8 mouse cellular contexts compared by ENCODE assay signal in genomic region chr5:139345364-139345714, GRCm38 (mm10). TPM values are rescaled to one million over a fixed set of nuclear protein-coding genes. Genes with fewer than 3 reads are reported as not detected.
DNase-seq lines count a peak whose midpoint lies in the region; ATAC-seq and TF ChIP-seq lines count a peak whose summit lies in the region.

No protein-coding gene starts in this region.

- WGBS in kidney, embryonic 15.5 days, result 9% methylated on average over 5 of the region's 5 CpGs
- WGBS in embryonic facial prominence, embryonic 11.5 days, result 11% methylated on average over 5 of the region's 5 CpGs
- 10% methylated on average over 5 of the region's 5 CpGs for WGBS in intestine, embryonic 14.5 days

- ATAC-seq in kidney, embryonic 15.5 days (replicated peaks; ENCODE audit: low FRiP score), result peak; percentile 14; the same call in 1 of the 2 replicates
- peak; percentile 14; the same call in 1 of the 2 replicates for ATAC-seq in embryonic facial prominence, embryonic 11.5 days (replicated peaks; ENCODE audit: insufficient number of reproducible peaks, low FRiP score, low TSS enrichment, low read depth)
- ATAC-seq in intestine, embryonic 14.5 days (replicated peaks; ENCODE audit: low FRiP score, low TSS enrichment, low read depth), result 0 out of 2 replicates have a peak, but pooled peaks have one; percentile 4

- peaks cover 24% of the 10 kb centered on the region for H3K36me3 ChIP-seq in kidney, embryonic 15.5 days
- H3K36me3 ChIP-seq in embryonic facial prominence, embryonic 11.5 days (replicated peaks; ENCODE audit: control insufficient read depth, insufficient read depth, low read depth, low read length), result peaks cover 4% of the 10 kb centered on the region
- peaks cover 24% of the 10 kb centered on the region for H3K36me3 ChIP-seq in intestine, embryonic 14.5 days (ENCODE audit: control insufficient read depth, insufficient read depth, low read length)
- H3K36me3 ChIP-seq in myocyte (ENCODE audit: control insufficient read depth, insufficient read depth), result peaks cover 7% of the 10 kb centered on the region

- peaks cover 29% of the 10 kb centered on the region for H3K4me1 ChIP-seq in kidney, embryonic 15.5 days
- H3K4me1 ChIP-seq in embryonic facial prominence, embryonic 11.5 days (ENCODE audit: control insufficient read depth, insufficient read depth, low read length), result no peaks in the 10 kb centered on the region
- peaks cover 9% of the 10 kb centered on the region for H3K4me1 ChIP-seq in intestine, embryonic 14.5 days (replicated peaks; ENCODE audit: control insufficient read depth, insufficient read depth, low read length)

- peak overlapping the region; percentile 70 for H3ac ChIP-seq in myocyte (ENCODE audit: control insufficient read depth, insufficient read length)

- H3K4me2 ChIP-seq in kidney, embryonic 15.5 days, result peak overlapping the region; percentile 96
- peak overlapping the region; percentile 34 for H3K4me2 ChIP-seq in embryonic facial prominence, embryonic 11.5 days (ENCODE audit: low read depth, low read length)
- peak overlapping the region; percentile 98 for H3K4me2 ChIP-seq in intestine, embryonic 14.5 days (ENCODE audit: low read length)
- H3K4me2 ChIP-seq in myocyte (ENCODE audit: low read depth), result peak overlapping the region; percentile 87

- H3K79me2 ChIP-seq in myocyte (ENCODE audit: control insufficient read depth, insufficient read depth), result peaks cover 19% of the 10 kb centered on the region

- H3K9me3 ChIP-seq in kidney, embryonic 15.5 days (replicated peaks), result no peaks in the 10 kb centered on the region
- no peaks in the 10 kb centered on the region for H3K9me3 ChIP-seq in embryonic facial prominence, embryonic 11.5 days (replicated peaks; ENCODE audit: control insufficient read depth, low read length)
- H3K9me3 ChIP-seq in intestine, embryonic 14.5 days (ENCODE audit: control insufficient read depth, low read length), result no peaks in the 10 kb centered on the region

- peak overlapping the region; percentile 95; the same call in 1 of the 2 replicates for H3K9ac ChIP-seq in kidney, embryonic 15.5 days
- H3K9ac ChIP-seq in embryonic facial prominence, embryonic 11.5 days (replicated peaks; ENCODE audit: low read length), result no peak overlapping the region; the same call in 1 of the 2 replicates
- peak overlapping the region; percentile 39 for H3K9ac ChIP-seq in intestine, embryonic 14.5 days (ENCODE audit: low read length)

- H3K27me3 ChIP-seq in kidney, embryonic 15.5 days, result no peaks in the 10 kb centered on the region
- H3K27me3 ChIP-seq in embryonic facial prominence, embryonic 11.5 days (ENCODE audit: control insufficient read depth, insufficient read depth, low read length), result no peaks in the 10 kb centered on the region
- no peaks in the 10 kb centered on the region for H3K27me3 ChIP-seq in intestine, embryonic 14.5 days (replicated peaks; ENCODE audit: control insufficient read depth, insufficient read depth, low read length)
- H3K27me3 ChIP-seq in myocyte (ENCODE audit: control insufficient read depth, insufficient read depth, insufficient read length), result peaks cover 4% of the 10 kb centered on the region

- no peak for TF ChIP-seq POLR2A in myocyte (IDR thresholded peaks at IDR 0.05; ENCODE audit: insufficient read length, low read depth)

- H3K27ac ChIP-seq in kidney, embryonic 15.5 days, result peak overlapping the region; percentile 88; the same call in 1 of the 2 replicates
- H3K27ac ChIP-seq in embryonic facial prominence, embryonic 11.5 days (replicated peaks; ENCODE audit: low read depth, low read length), result no peak overlapping the region
- H3K27ac ChIP-seq in intestine, embryonic 14.5 days (ENCODE audit: low read depth), result peak overlapping the region; percentile 74

- DNase-seq in kidney, postnatal 14 days, result no peak
- DNase-seq in embryonic facial prominence, embryonic 11.5 days (ENCODE audit: low spot score), result no peak
- DNase-seq in intestine, embryonic 14.5 days (ENCODE audit: low spot score), result no peak
- no peak for DNase-seq in layer of hippocampus, postnatal 25 days (ENCODE audit: extremely low spot score in 1 of 2, low spot score in 1 of 2)
- no peak for DNase-seq in cerebellum, adult 11-12 months
- no peak for DNase-seq in embryo, embryonic 11 days

- H3K4me3 ChIP-seq in kidney, embryonic 15.5 days (replicated peaks), result peak overlapping the region; percentile 83
- H3K4me3 ChIP-seq in embryonic facial prominence, embryonic 11.5 days (ENCODE audit: low read depth, low read length), result peak overlapping the region; percentile 86
- peak overlapping the region; percentile 96 for H3K4me3 ChIP-seq in intestine, embryonic 14.5 days (ENCODE audit: low read depth, low read length)
- peak overlapping the region; percentile 83 for H3K4me3 ChIP-seq in myocyte

TF ChIP-seq in myocyte, 11 proteins besides CTCF, POLR2A, EP300 and RAD21:
- no peak for TF ChIP-seq MAX (IDR thresholded peaks at IDR 0.05; ENCODE audit: low read depth)
- no peak for TF ChIP-seq POLR2AphosphoS2 (IDR thresholded peaks at IDR 0.05; ENCODE audit: insufficient read length, low read depth)
- TF ChIP-seq USF1 (IDR thresholded peaks at IDR 0.05; ENCODE audit: low read depth), result no peak
- TF ChIP-seq TCF12 (IDR thresholded peaks at IDR 0.05; ENCODE audit: insufficient read depth, poor library complexity, severe bottlenecking), result no peak
- TF ChIP-seq SRF (IDR thresholded peaks at IDR 0.05; ENCODE audit: control insufficient read depth, insufficient read length, low read depth), result no peak
- TF ChIP-seq CEBPB (IDR thresholded peaks at IDR 0.05; ENCODE audit: insufficient read depth, poor library complexity, severe bottlenecking), result no peak
- no peak for TF ChIP-seq MYOG (IDR thresholded peaks at IDR 0.05; ENCODE audit: control insufficient read depth in 1 of 3, insufficient read depth in 1 of 3, insufficient read length in 2 of 3, low read depth in 2 of 3)
- TF ChIP-seq REST (IDR thresholded peaks at IDR 0.05; ENCODE audit: insufficient read depth, insufficient read length), result no peak
- TF ChIP-seq E2F4 (IDR thresholded peaks at IDR 0.05; ENCODE audit: insufficient read depth), result no peak
- no peak for TF ChIP-seq TCF3 (IDR thresholded peaks at IDR 0.05; ENCODE audit: insufficient read length, low read depth)

RNA-seq across cellular contexts. Expression of gene Cox19, which starts 5.9 kb away (rescaled TPM):
- polyA plus RNA-seq in kidney, embryonic 15.5 days (2015; fragmentation: Nextera tagmentation; extraction: Ambion mirVana), result 96.2 and 102 TPM in 2 replicates
- 116 and 123 TPM in 2 replicates for polyA plus RNA-seq in embryonic facial prominence, embryonic 11.5 days (2014; fragmentation: Nextera tagmentation; extraction: Ambion mirVana)
- polyA plus RNA-seq in intestine, embryonic 14.5 days (2014; fragmentation: Nextera tagmentation; extraction: Ambion mirVana), result 149 and 150 TPM in 2 replicates
- 66.0 TPM for polyA plus RNA-seq in myocyte (2012; fragmentation: generic; extraction: Trizol)
- total RNA-seq in layer of hippocampus, postnatal 25 days (2021), result 10 to 100 TPM; 66.7 to 67.9 TPM

RNA-seq across cellular contexts. Expression of gene Cyp2w1, which starts 7.1 kb away (rescaled TPM):
- polyA plus RNA-seq in kidney, embryonic 15.5 days (2015; fragmentation: Nextera tagmentation; extraction: Ambion mirVana), result 0.16 and 0.60 TPM in 2 replicates
- polyA plus RNA-seq in embryonic facial prominence, embryonic 11.5 days (2014; fragmentation: Nextera tagmentation; extraction: Ambion mirVana), result 0.41 and 0.46 TPM in 2 replicates
- 5.9 and 9.1 TPM in 2 replicates for polyA plus RNA-seq in intestine, embryonic 14.5 days (2014; fragmentation: Nextera tagmentation; extraction: Ambion mirVana)
- polyA plus RNA-seq in myocyte (2012; fragmentation: generic; extraction: Trizol), result not detected
- total RNA-seq in layer of hippocampus, postnatal 25 days (2021), result not detected

RNA-seq across cellular contexts. Expression of gene Adap1, which starts 19.9 kb away (rescaled TPM):
- polyA plus RNA-seq in kidney, embryonic 15.5 days (2015; fragmentation: Nextera tagmentation; extraction: Ambion mirVana), result 2.1 and 2.2 TPM in 2 replicates
- 1.6 and 1.7 TPM in 2 replicates for polyA plus RNA-seq in embryonic facial prominence, embryonic 11.5 days (2014; fragmentation: Nextera tagmentation; extraction: Ambion mirVana)
- 4.7 and 7.7 TPM in 2 replicates for polyA plus RNA-seq in intestine, embryonic 14.5 days (2014; fragmentation: Nextera tagmentation; extraction: Ambion mirVana)
- 0.04 TPM for polyA plus RNA-seq in myocyte (2012; fragmentation: generic; extraction: Trizol)
- total RNA-seq in layer of hippocampus, postnatal 25 days (2021), result 100 to 1,000 TPM; 207 to 215 TPM

RNA-seq across cellular contexts. Expression of gene Gpr146, which starts 32.2 kb away (rescaled TPM):
- 4.1 and 5.4 TPM in 2 replicates for polyA plus RNA-seq in kidney, embryonic 15.5 days (2015; fragmentation: Nextera tagmentation; extraction: Ambion mirVana)
- 1.6 and 1.7 TPM in 2 replicates for polyA plus RNA-seq in embryonic facial prominence, embryonic 11.5 days (2014; fragmentation: Nextera tagmentation; extraction: Ambion mirVana)
- 1.4 and 1.7 TPM in 2 replicates for polyA plus RNA-seq in intestine, embryonic 14.5 days (2014; fragmentation: Nextera tagmentation; extraction: Ambion mirVana)
- polyA plus RNA-seq in myocyte (2012; fragmentation: generic; extraction: Trizol), result 11.7 TPM
- 10 to 100 TPM; 12.7 to 13.1 TPM for total RNA-seq in layer of hippocampus, postnatal 25 days (2021)

RNA-seq across cellular contexts. Expression of gene C130050O18Rik, which starts 59.7 kb away (rescaled TPM):
- polyA plus RNA-seq in kidney, embryonic 15.5 days (2015; fragmentation: Nextera tagmentation; extraction: Ambion mirVana), result 0.60 and 1.2 TPM in 2 replicates
- polyA plus RNA-seq in embryonic facial prominence, embryonic 11.5 days (2014; fragmentation: Nextera tagmentation; extraction: Ambion mirVana), result 0.18 and 0.27 TPM in 2 replicates
- 0.74 and 1.3 TPM in 2 replicates for polyA plus RNA-seq in intestine, embryonic 14.5 days (2014; fragmentation: Nextera tagmentation; extraction: Ambion mirVana)
- polyA plus RNA-seq in myocyte (2012; fragmentation: generic; extraction: Trizol), result 0.25 TPM
- under 1 TPM; 0.25 to 0.33 TPM for total RNA-seq in layer of hippocampus, postnatal 25 days (2021)

Comparison
In these comparisons a context has a peak if more than half of its experiments do, and no peak if none do; other contexts are left out.
1. H3K4me2 ChIP-seq: peak in every context shown above with its lines; median percentile 98 in intestine, embryonic 14.5 days; 96 in kidney, embryonic 15.5 days; 87 in myocyte; 34 in embryonic facial prominence, embryonic 11.5 days.